Mouse (Mus musculus) kidney, adult 2 months (tissue): ENCODE data around the gene Krt19. TPM values are rescaled to one million over a fixed set of nuclear protein-coding genes. Genes with fewer than 3 reads are reported as not detected.

Experiments used
- DNase-seq: peaks from one replicate; pipeline ENCODE4 v3.0.0; 2021
- H3K27ac ChIP-seq: fragments of 200-500 bp; 2 replicates; pipeline ENCODE4 v1.5.1; 2012; ENCODE audit warnings: low read depth, low read length, control low read depth, inconsistent platforms; ENCODE audit not compliant: insufficient read depth
- H3K27me3 ChIP-seq: fragments of 200-500 bp; replicated peaks from 2 replicates; pipeline ENCODE4 v1.6.1; 2012; ENCODE audit warnings: mild to moderate bottlenecking, moderate library complexity, low read length, inconsistent platforms; ENCODE audit not compliant: control insufficient read depth, insufficient read depth
- H3K36me3 ChIP-seq: fragments of 200-500 bp; 2 replicates; pipeline ENCODE4 v1.6.1; 2012; ENCODE audit warnings: mild to moderate bottlenecking, moderate library complexity, low read length, inconsistent platforms; ENCODE audit not compliant: control insufficient read depth, insufficient read depth
- H3K4me1 ChIP-seq: fragments of 200-500 bp; 2 replicates; pipeline ENCODE4 v1.6.1; 2011; ENCODE audit warnings: low read length; ENCODE audit not compliant: control insufficient read depth, insufficient read depth
- H3K4me3 ChIP-seq: fragments of 200-500 bp; 2 replicates; pipeline ENCODE4 v1.5.1; 2011; ENCODE audit warnings: mild to moderate bottlenecking, low read depth, low read length, control low read depth; ENCODE audit not compliant: insufficient read depth
- CTCF ChIP-seq: fragments of 200-500 bp; conservative IDR thresholded peaks from 2 replicates; pipeline ENCODE4 v1.5.1; 2011; ENCODE audit warnings: low read depth, mild to moderate bottlenecking, control low read depth, low read length, moderate library complexity, mixed read lengths; ENCODE audit not compliant: insufficient read depth, insufficient read length
- POLR2A ChIP-seq: fragments of 200-500 bp; IDR thresholded peaks from one replicate; pipeline ENCODE4 v1.6.1; 2011; ENCODE audit warnings: low read depth, low read length, control low read depth
- WGBS: fragments of 180-500 bp; shearing (Covaris S2); methylation state at CpG from one replicate; pipeline ENCODE4 v1.1.7; 2018; 5-methylcytosine and 5-hydroxymethylcytosine counted together
- polyA plus RNA-seq: library from polyadenylated mRNA; depleted of rRNA; stranded (reverse); fragments of >200 nt; gene quantifications from 2 replicates; pipeline ENCODE4 v1.2.3, GENCODE M21; 2012

Gene Krt19
- polyA plus RNA-seq, 1 experiment: 13.0 TPM

DNA sequence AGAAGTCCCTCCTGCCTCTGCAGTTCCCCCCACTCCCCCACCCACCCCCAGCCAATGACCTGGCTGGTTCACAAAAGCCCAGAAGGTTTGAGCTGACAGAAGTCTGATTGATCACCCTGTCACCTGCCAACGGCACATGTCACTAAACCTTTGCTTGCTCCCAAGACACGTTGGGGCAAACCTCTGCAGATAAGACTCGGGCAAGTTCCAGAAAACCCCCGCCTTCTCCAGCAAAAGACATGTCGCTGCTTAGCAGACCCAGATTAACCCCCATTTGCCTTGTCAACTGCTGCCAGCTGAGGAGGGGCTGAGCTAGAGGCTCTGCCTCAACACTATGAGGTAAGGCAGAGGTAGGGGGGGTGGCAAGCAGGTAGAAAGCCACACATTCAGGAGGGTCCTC lies 11.9 kb downstream of the Krt19 start:
- no peak for DNase-seq
- 49% methylated on average over 5 of the region's 5 CpGs for WGBS
- TF ChIP-seq POLR2A (no peak), CTCF (no peak)
- Histone ChIP-seq H3K27me3 (no peaks in the 10 kb centered on the region), H3K27ac (no peak overlapping the region), H3K4me1 (no peaks in the 10 kb centered on the region), H3K4me3 (no peak overlapping the region), H3K36me3 (no peaks in the 10 kb centered on the region)

GRCm38 (mm10) chr11:100135731-100136130 lies 12.7 kb downstream of the Krt19 start, which contains the start of gene Krt15:
TSS of gene Krt15 (minus strand) at chr11:100135928.
- Histone ChIP-seq H3K27ac (no peak within 1 kb of the TSS), H3K27me3 (no peaks in the 10 kb centered on the region), H3K36me3 (no peaks in the 10 kb centered on the region), H3K4me3 (no peak within 1 kb of the TSS), H3K4me1 (no peaks in the 10 kb centered on the region)
- TF ChIP-seq CTCF (no peak), POLR2A (no peak)
- no peak for DNase-seq
- 55% methylated on average over 7 of the region's 7 CpGs for WGBS

- no peaks in the 10 kb centered on the region for H3K27me3 ChIP-seq
- WGBS: 82% methylated on average over 7 of the region's 7 CpGs
- TF ChIP-seq CTCF (no peak), POLR2A (no peak)
- no peak overlapping the region for H3K4me3 ChIP-seq
- no peak for DNase-seq
- H3K4me1 ChIP-seq: no peaks in the 10 kb centered on the region
- H3K27ac ChIP-seq: no peak overlapping the region
- H3K36me3 ChIP-seq: no peaks in the 10 kb centered on the region
Measured at GRCm38 (mm10) chr11:100124901-100125300, 23.6 kb downstream of the Krt19 start.

DNA sequence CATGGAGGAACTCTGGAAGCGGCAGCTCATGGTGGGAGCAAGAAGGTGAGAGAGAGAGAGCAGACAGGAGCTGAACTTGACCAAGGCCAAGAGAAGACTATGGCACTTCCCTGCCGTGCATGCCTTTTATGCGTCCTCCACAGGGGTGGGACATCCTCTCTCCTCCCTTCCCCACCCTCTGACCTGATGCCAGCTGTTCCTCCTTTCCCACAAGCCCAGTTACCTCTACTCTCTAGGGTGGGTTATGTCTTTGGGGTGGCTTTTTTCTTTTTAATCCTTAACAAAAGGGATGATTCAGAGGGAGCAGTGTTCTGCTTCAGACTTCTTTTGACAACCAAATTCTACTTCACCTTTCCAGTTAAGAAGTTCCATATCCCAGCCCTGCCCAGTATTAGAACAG lies 27.0 kb downstream of the Krt19 start, which contains the start of gene Krt13:
Gene Krt13, minus strand, starts transcription at position 101 of the 400 bp plus-strand sequence.
- H3K36me3 ChIP-seq: no peaks in the 10 kb centered on the region
- H3K4me3 ChIP-seq: no peak within 1 kb of the TSS
- no peak for DNase-seq
- no peak for TF ChIP-seq POLR2A
- no peak for TF ChIP-seq CTCF
- H3K27ac ChIP-seq: no peak within 1 kb of the TSS
- H3K27me3 ChIP-seq: no peaks in the 10 kb centered on the region
- WGBS: 76% methylated on average over 3 of the region's 3 CpGs
- H3K4me1 ChIP-seq: no peaks in the 10 kb centered on the region

- no peak for DNase-seq
- 74% methylated on average over 5 of the region's 5 CpGs for WGBS
- Histone ChIP-seq H3K27ac (no peak overlapping the region), H3K4me3 (no peak overlapping the region), H3K27me3 (no peaks in the 10 kb centered on the region), H3K4me1 (no peaks in the 10 kb centered on the region), H3K36me3 (no peaks in the 10 kb centered on the region)
- TF ChIP-seq POLR2A (no peak), CTCF (no peak)
Measured at GRCm38 (mm10) chr11:100120331-100120730, 28.1 kb downstream of the Krt19 start.

GRCm38 (mm10) chr11:100113742-100114029 lies 34.8 kb downstream of the Krt19 start:
- Histone ChIP-seq H3K36me3 (no peaks in the 10 kb centered on the region), H3K27me3 (no peaks in the 10 kb centered on the region), H3K4me3 (no peak overlapping the region), H3K4me1 (no peaks in the 10 kb centered on the region), H3K27ac (no peak overlapping the region)
- 67% methylated on average over 2 of the region's 2 CpGs for WGBS
- DNase-seq: no peak
- no peak for TF ChIP-seq POLR2A
- TF ChIP-seq CTCF: no peak

DNA sequence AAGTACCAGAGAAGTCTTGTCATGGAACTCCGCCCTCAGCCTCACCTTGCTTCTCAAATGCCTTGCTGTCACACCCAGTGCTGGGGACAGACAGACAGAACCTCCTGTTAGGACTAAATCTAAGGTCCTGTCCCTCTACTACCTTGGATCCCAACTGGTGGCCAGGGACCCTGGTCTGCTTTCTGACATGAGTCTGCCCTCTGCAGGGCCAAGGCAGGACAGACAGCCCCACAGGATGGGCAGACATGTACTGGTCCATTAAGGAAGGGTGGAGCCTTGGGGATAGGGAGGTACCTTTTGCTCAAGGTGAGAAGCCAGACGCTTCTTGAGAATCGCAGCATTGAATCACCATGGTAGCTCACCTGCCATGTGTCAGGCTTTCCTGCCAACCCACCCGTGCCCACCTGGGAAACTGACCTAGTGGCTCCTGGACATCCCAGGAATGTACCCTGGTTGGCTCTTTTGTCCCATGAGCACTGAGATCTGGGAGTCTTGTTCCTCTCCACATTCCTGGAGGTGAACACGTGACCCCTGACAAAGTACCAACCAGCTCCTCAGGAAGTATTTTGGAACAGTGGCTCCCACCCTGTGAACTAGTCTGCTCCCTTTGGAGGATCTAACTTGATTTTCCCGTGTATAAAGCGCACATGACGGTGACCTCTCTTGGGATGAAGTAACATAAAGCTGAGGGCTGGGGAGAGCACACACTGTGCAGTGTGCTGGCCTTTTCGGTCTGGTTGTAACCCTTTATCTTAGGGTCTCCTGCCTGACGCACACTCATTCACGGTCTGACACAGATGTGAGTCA lies 35.3 kb downstream of the Krt19 start:
- H3K36me3 ChIP-seq: no peaks in the 10 kb centered on the region
- 69% methylated on average over 11 of the region's 11 CpGs for WGBS
- H3K4me3 ChIP-seq: no peak overlapping the region
- H3K27ac ChIP-seq: no peak overlapping the region
- no peak for DNase-seq
- H3K4me1 ChIP-seq: no peaks in the 10 kb centered on the region
- no peaks in the 10 kb centered on the region for H3K27me3 ChIP-seq
- TF ChIP-seq CTCF (no peak), POLR2A (no peak)

DNA sequence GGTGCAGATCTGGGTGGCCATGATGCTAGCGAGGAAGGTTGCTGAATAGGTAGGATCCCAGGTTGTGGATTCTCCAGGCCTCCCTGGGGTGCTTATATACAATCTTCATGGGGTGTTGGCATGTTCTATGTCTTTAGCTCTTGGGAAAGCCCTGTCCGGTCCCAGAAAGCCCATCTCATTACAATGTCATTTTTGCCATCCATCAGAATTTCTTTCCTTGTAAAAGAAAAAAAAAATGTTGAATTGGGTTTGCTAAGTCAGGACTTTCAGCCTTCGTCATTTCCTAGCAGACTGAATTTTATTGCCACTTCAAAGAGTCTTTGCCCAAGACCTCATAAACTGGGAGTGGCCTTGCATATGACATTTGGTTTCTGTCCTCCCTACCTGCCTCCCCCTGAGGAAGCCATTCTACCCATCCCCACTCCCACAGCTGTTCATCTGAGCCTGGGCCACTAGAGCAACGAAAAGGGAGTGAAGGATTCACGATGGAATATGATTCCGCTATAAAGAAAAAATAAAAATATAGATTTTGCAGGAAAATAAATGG lies 42.8 kb downstream of the Krt19 start, which contains the start of gene Krt36:
Gene Krt36, minus strand, starts transcription at position 51 of the 547 bp plus-strand sequence.
- WGBS: 69% methylated on average over 6 of the region's 6 CpGs
- Histone ChIP-seq H3K4me3 (no peak within 1 kb of the TSS), H3K27ac (no peak within 1 kb of the TSS), H3K4me1 (no peaks in the 10 kb centered on the region), H3K27me3 (no peaks in the 10 kb centered on the region), H3K36me3 (no peaks in the 10 kb centered on the region)
- TF ChIP-seq CTCF (no peak), POLR2A (no peak)
- no peak for DNase-seq
